Comparison of ENCODE assay signal across 8 mouse cellular contexts in genomic region chr10:80103032-80103431, GRCm38 (mm10). TPM values are rescaled to one million over a fixed set of nuclear protein-coding genes. Genes with fewer than 3 reads are reported as not detected.
DNase-seq lines count a peak whose midpoint lies in the region; ATAC-seq and TF ChIP-seq lines count a peak whose summit lies in the region.

No protein-coding gene starts in this region.

- ATAC-seq in embryonic facial prominence, embryonic 13.5 days (ENCODE audit: insufficient number of reproducible peaks, insufficient read depth, low FRiP score, low TSS enrichment, low read depth) = no peak
- no peak for ATAC-seq in neural tube, embryonic 13.5 days (ENCODE audit: low read depth)

- no peak for TF ChIP-seq POLR2A in lung, adult 2 months (IDR thresholded peaks at IDR 0.05; ENCODE audit: borderline replicate concordance, extremely low read depth, low read depth, low read length)

- peak overlapping the region; percentile 98 for H3K27ac ChIP-seq in layer of hippocampus, adult 2 months
- 0 out of 2 replicates have a peak overlapping the region, but pooled peaks have one; percentile 34 for H3K27ac ChIP-seq in embryonic facial prominence, embryonic 13.5 days
- H3K27ac ChIP-seq in limb, embryonic 10.5 days = peak overlapping the region; percentile 94
- H3K27ac ChIP-seq in neural tube, embryonic 13.5 days (replicated peaks) = peak overlapping the region; percentile 55; the same call in 1 of the 2 replicates

- DNase-seq in layer of hippocampus, adult 2 months (ENCODE audit: low spot score in 2 of 2) = no peak
- no peak for DNase-seq in layer of hippocampus, postnatal 25 days (ENCODE audit: extremely low spot score in 1 of 2, low spot score in 1 of 2)
- no peak for DNase-seq in limb, embryonic 10.5 days (ENCODE audit: low spot score)
- no peak for DNase-seq in left cerebral cortex, adult 18-20 months (ENCODE audit: low spot score in 2 of 2)
- no peak for DNase-seq in cerebellum, adult 8-10 months
- DNase-seq in lung, adult 2 months = no peak

- peaks cover 32% of the 10 kb centered on the region for H3K4me1 ChIP-seq in embryonic facial prominence, embryonic 13.5 days
- H3K4me1 ChIP-seq in limb, embryonic 10.5 days = peaks cover 47% of the 10 kb centered on the region
- peaks cover 25% of the 10 kb centered on the region for H3K4me1 ChIP-seq in neural tube, embryonic 13.5 days (replicated peaks)
- H3K4me1 ChIP-seq in lung, adult 2 months (ENCODE audit: control insufficient read depth, insufficient read depth, low read length) = peaks cover 23% of the 10 kb centered on the region

- H3K9ac ChIP-seq in embryonic facial prominence, embryonic 13.5 days = 0 out of 2 replicates have a peak overlapping the region, but pooled peaks have one; percentile 17
- H3K9ac ChIP-seq in neural tube, embryonic 13.5 days = no peak overlapping the region; the same call in 1 of the 2 replicates

- no peak for TF ChIP-seq CTCF in layer of hippocampus, adult 2 months (conservative IDR thresholded peaks at IDR 0.05)
- TF ChIP-seq CTCF in lung, adult 2 months (IDR thresholded peaks at IDR 0.05; ENCODE audit: insufficient read depth, low read length) = no peak

- WGBS in embryonic facial prominence, embryonic 13.5 days = 85% methylated on average over 2 of the region's 2 CpGs
- 86% methylated on average over 2 of the region's 2 CpGs for WGBS in limb, embryonic 10.5 days
- 84% methylated on average over 2 of the region's 2 CpGs for WGBS in neural tube, embryonic 13.5 days
- WGBS in lung, adult 2 months = 84% methylated on average over 2 of the region's 2 CpGs

- H3K27me3 ChIP-seq in embryonic facial prominence, embryonic 13.5 days = no peaks in the 10 kb centered on the region
- no peaks in the 10 kb centered on the region for H3K27me3 ChIP-seq in limb, embryonic 10.5 days (ENCODE audit: low read depth, poor library complexity, severe bottlenecking)
- no peaks in the 10 kb centered on the region for H3K27me3 ChIP-seq in neural tube, embryonic 13.5 days

- H3K4me3 ChIP-seq in layer of hippocampus, adult 2 months = peak overlapping the region; percentile 97
- peak overlapping the region; percentile 94; the same call in 1 of the 2 replicates for H3K4me3 ChIP-seq in embryonic facial prominence, embryonic 13.5 days
- H3K4me3 ChIP-seq in limb, embryonic 10.5 days = peak overlapping the region; percentile 99; the same call in 1 of the 2 replicates
- H3K4me3 ChIP-seq in neural tube, embryonic 13.5 days = no peak overlapping the region; the same call in 1 of the 2 replicates
- H3K4me3 ChIP-seq in lung, adult 2 months (replicated peaks; ENCODE audit: extremely low read depth, low read depth, low read length) = no peak overlapping the region

- no peaks in the 10 kb centered on the region for H3K9me3 ChIP-seq in embryonic facial prominence, embryonic 13.5 days
- H3K9me3 ChIP-seq in limb, embryonic 10.5 days (replicated peaks) = no peaks in the 10 kb centered on the region
- no peaks in the 10 kb centered on the region for H3K9me3 ChIP-seq in neural tube, embryonic 13.5 days

- H3K36me3 ChIP-seq in embryonic facial prominence, embryonic 13.5 days = no peaks in the 10 kb centered on the region
- H3K36me3 ChIP-seq in limb, embryonic 10.5 days = no peaks in the 10 kb centered on the region
- H3K36me3 ChIP-seq in neural tube, embryonic 13.5 days = no peaks in the 10 kb centered on the region

- H3K4me2 ChIP-seq in embryonic facial prominence, embryonic 13.5 days = peak overlapping the region; percentile 89
- peak overlapping the region; percentile 91 for H3K4me2 ChIP-seq in neural tube, embryonic 13.5 days

RNA-seq across cellular contexts. Expression of gene Sbno2, which starts 2.3 kb away (rescaled TPM):
- 10 to 100 TPM; 22.4 to 23.4 TPM for total RNA-seq in layer of hippocampus, adult 2 months (2021)
- total RNA-seq in layer of hippocampus, postnatal 25 days (2021) = 10 to 100 TPM; 14.5 to 22.0 TPM
- polyA plus RNA-seq in embryonic facial prominence, embryonic 13.5 days (2015; fragmentation: Nextera tagmentation; extraction: Ambion mirVana) = 15.8 and 16.1 TPM in 2 replicates
- 17.1 and 18.4 TPM in 2 replicates for polyA plus RNA-seq in limb, embryonic 10.5 days (2016; fragmentation: Nextera tagmentation; extraction: Ambion mirVana)
- 12.9 and 13.0 TPM in 2 replicates for polyA plus RNA-seq in neural tube, embryonic 13.5 days (2015; fragmentation: Nextera tagmentation; extraction: Ambion mirVana)
- total RNA-seq in left cerebral cortex, adult 18-20 months (2021) = 10 to 100 TPM; 16.8 to 18.8 TPM
- polyA plus RNA-seq in lung, adult 2 months (2012; rRNA removed) = 83.7 and 85.8 TPM in 2 replicates

RNA-seq across cellular contexts. Expression of gene Stk11, which starts 12.6 kb away (rescaled TPM):
- 10 to 100 TPM; 96.8 to 97.7 TPM for total RNA-seq in layer of hippocampus, adult 2 months (2021)
- total RNA-seq in layer of hippocampus, postnatal 25 days (2021) = 10 to 100 TPM; 89.1 to 94.3 TPM
- polyA plus RNA-seq in embryonic facial prominence, embryonic 13.5 days (2015; fragmentation: Nextera tagmentation; extraction: Ambion mirVana) = 18.5 and 19.0 TPM in 2 replicates
- 16.1 and 17.0 TPM in 2 replicates for polyA plus RNA-seq in limb, embryonic 10.5 days (2016; fragmentation: Nextera tagmentation; extraction: Ambion mirVana)
- 13.3 and 16.8 TPM in 2 replicates for polyA plus RNA-seq in neural tube, embryonic 13.5 days (2015; fragmentation: Nextera tagmentation; extraction: Ambion mirVana)
- 100 to 1,000 TPM; 108 to 109 TPM for total RNA-seq in left cerebral cortex, adult 18-20 months (2021)
- 161 and 168 TPM in 2 replicates for polyA plus RNA-seq in lung, adult 2 months (2012; rRNA removed)

RNA-seq across cellular contexts. Expression of gene Atp5d, which starts 35.4 kb away (rescaled TPM):
- total RNA-seq in layer of hippocampus, adult 2 months (2021) = 100 to 1,000 TPM; 332 to 344 TPM
- 100 to 1,000 TPM; 338 to 391 TPM for total RNA-seq in layer of hippocampus, postnatal 25 days (2021)
- 491 and 513 TPM in 2 replicates for polyA plus RNA-seq in embryonic facial prominence, embryonic 13.5 days (2015; fragmentation: Nextera tagmentation; extraction: Ambion mirVana)
- polyA plus RNA-seq in limb, embryonic 10.5 days (2016; fragmentation: Nextera tagmentation; extraction: Ambion mirVana) = 487 and 503 TPM in 2 replicates
- 467 and 481 TPM in 2 replicates for polyA plus RNA-seq in neural tube, embryonic 13.5 days (2015; fragmentation: Nextera tagmentation; extraction: Ambion mirVana)
- 100 to 1,000 TPM; 367 to 371 TPM for total RNA-seq in left cerebral cortex, adult 18-20 months (2021)
- polyA plus RNA-seq in lung, adult 2 months (2012; rRNA removed) = 709 and 1,054 TPM in 2 replicates

RNA-seq across cellular contexts. Expression of gene Cbarp, which starts 37.6 kb away (rescaled TPM):
- total RNA-seq in layer of hippocampus, adult 2 months (2021) = 100 to 1,000 TPM; 331 to 341 TPM
- total RNA-seq in layer of hippocampus, postnatal 25 days (2021) = 100 to 1,000 TPM; 399 to 401 TPM
- 6.8 and 9.8 TPM in 2 replicates for polyA plus RNA-seq in embryonic facial prominence, embryonic 13.5 days (2015; fragmentation: Nextera tagmentation; extraction: Ambion mirVana)
- 3.3 and 4.7 TPM in 2 replicates for polyA plus RNA-seq in limb, embryonic 10.5 days (2016; fragmentation: Nextera tagmentation; extraction: Ambion mirVana)
- polyA plus RNA-seq in neural tube, embryonic 13.5 days (2015; fragmentation: Nextera tagmentation; extraction: Ambion mirVana) = 53.9 and 55.1 TPM in 2 replicates
- 100 to 1,000 TPM; 418 to 437 TPM for total RNA-seq in left cerebral cortex, adult 18-20 months (2021)
- 29.9 and 31.5 TPM in 2 replicates for polyA plus RNA-seq in lung, adult 2 months (2012; rRNA removed)

RNA-seq across cellular contexts. Expression of gene Midn, which starts 45.0 kb away (rescaled TPM):
- total RNA-seq in layer of hippocampus, adult 2 months (2021) = 10 to 100 TPM; 53.1 to 54.5 TPM
- 10 to 100 TPM; 61.4 to 82.4 TPM for total RNA-seq in layer of hippocampus, postnatal 25 days (2021)
- polyA plus RNA-seq in embryonic facial prominence, embryonic 13.5 days (2015; fragmentation: Nextera tagmentation; extraction: Ambion mirVana) = 21.2 and 25.7 TPM in 2 replicates
- 26.2 and 27.1 TPM in 2 replicates for polyA plus RNA-seq in limb, embryonic 10.5 days (2016; fragmentation: Nextera tagmentation; extraction: Ambion mirVana)
- 31.0 and 35.8 TPM in 2 replicates for polyA plus RNA-seq in neural tube, embryonic 13.5 days (2015; fragmentation: Nextera tagmentation; extraction: Ambion mirVana)
- total RNA-seq in left cerebral cortex, adult 18-20 months (2021) = 100 to 1,000 TPM; 105 TPM
- 110 and 150 TPM in 2 replicates for polyA plus RNA-seq in lung, adult 2 months (2012; rRNA removed)

Comparison
In these comparisons a context has a peak if more than half of its experiments do, and no peak if none do; other contexts are left out.
1. H3K27ac ChIP-seq: peak in every context shown above with its lines; median percentile 98 in layer of hippocampus, adult 2 months; 94 in limb, embryonic 10.5 days; 55 in neural tube, embryonic 13.5 days; 34 in embryonic facial prominence, embryonic 13.5 days.
2. H3K4me3 ChIP-seq: peak in layer of hippocampus, adult 2 months (single experiment), embryonic facial prominence, embryonic 13.5 days (single experiment) and limb, embryonic 10.5 days (single experiment); none in neural tube, embryonic 13.5 days (single experiment) and lung, adult 2 months (single experiment).